Mouse (Mus musculus) gastrocnemius, postnatal 36 days (tissue): ENCODE results near the gene Mertk. TPM values are rescaled to one million over a fixed set of nuclear protein-coding genes. Genes with fewer than 3 reads are reported as not detected.
A peak's percentile ranks its signal among the peaks of the same experiment; 100 is the strongest.

Experiments
- DNase-seq, 2 experiments: peaks; one replicate each; pipeline ENCODE4 v3.0.0; 2022
- intact Hi-C: fragments of 180-260 bp; cut with DNase I; formaldehyde crosslinking; loops from one replicate; pipeline ENCODE4 v1.15.1; 2025
- total RNA-seq, 2 experiments: library from RNA; stranded (reverse); gene quantifications; 2 replicates each; pipeline ENCODE4 v1.2.3; 2021

Gene Mertk
- total RNA-seq, 2 experiments from 2014 or later = 1.7 to 2.0 TPM

DNA sequence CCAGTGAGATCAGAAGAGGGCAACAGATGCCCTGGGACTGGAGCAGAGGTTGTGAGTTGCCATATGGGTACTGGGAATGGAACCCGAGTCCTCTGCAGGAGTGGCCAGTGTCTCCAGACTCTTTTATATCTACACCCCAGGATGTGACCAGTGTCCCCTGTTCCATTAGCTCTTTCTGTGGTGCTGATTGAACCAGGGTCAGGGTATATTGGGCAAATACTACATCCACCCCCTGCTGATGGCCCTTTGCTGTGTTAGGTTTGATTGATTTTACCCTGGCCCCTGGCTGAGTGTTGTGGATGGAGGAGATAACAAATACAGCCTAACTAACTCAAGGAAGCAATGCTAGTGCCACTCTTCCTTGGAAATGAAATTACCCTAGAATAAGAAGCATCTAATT is 117.6 kb downstream of the Mertk start:
- intact Hi-C loops = loop anchor here (5.0 kb wide), 1 partner anchor 69 kb away; no protein-coding TSS in a partner anchor
- no peak for DNase-seq

DNA sequence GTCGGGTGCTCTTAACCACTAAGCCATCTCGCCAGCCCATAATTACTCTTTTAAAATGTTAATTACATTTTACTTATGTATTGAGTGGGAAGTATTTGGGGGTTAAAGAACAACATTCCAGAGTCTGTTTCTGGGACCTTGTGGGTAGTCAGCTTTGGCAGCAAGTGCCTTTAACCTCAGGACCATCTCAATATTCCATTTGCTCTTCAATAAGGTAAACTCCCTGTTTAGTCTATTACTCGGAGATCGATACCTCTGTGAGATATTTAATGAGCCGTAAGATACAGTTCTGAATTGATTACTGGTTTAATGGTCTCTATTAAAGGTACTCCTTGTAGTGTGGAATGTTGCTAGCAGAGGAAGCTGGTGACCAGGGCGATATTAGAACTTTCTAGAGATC is 118.2 kb downstream of the Mertk start:
- intact Hi-C loops = loop anchor here (1.0 to 5.0 kb wide), 2 partner anchors 70 to 119 kb away; partner anchors contain the start of gene Mertk

DNA sequence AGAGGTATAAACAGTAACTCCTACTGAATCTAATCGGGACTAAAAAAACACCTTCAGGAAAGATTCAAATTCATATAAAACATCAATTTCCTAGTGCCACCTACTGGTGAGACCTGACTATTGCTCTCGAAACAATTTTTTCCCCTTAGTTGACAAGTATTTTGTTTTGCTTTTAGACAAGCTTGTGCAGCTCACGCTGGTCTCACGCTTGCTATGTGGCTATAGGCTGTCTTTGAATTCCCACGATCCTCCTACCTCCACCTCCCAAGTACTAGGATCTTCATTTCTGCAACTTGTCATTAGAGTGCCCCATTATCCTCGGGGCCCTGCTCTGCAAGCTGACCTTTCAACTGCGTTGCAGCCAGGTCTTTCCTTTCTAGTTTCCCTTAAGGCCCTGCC is 118.6 kb downstream of the Mertk start:
- peak in 1 of 2 experiments; percentile 26 for DNase-seq
- intact Hi-C loops = loop anchor here (1.0 to 5.0 kb wide), 2 partner anchors 70 to 119 kb away; partner anchors contain the start of gene Mertk

More for the DNA sequence above, 118.2 kb downstream of the Mertk start:
- no peak for DNase-seq

DNA sequence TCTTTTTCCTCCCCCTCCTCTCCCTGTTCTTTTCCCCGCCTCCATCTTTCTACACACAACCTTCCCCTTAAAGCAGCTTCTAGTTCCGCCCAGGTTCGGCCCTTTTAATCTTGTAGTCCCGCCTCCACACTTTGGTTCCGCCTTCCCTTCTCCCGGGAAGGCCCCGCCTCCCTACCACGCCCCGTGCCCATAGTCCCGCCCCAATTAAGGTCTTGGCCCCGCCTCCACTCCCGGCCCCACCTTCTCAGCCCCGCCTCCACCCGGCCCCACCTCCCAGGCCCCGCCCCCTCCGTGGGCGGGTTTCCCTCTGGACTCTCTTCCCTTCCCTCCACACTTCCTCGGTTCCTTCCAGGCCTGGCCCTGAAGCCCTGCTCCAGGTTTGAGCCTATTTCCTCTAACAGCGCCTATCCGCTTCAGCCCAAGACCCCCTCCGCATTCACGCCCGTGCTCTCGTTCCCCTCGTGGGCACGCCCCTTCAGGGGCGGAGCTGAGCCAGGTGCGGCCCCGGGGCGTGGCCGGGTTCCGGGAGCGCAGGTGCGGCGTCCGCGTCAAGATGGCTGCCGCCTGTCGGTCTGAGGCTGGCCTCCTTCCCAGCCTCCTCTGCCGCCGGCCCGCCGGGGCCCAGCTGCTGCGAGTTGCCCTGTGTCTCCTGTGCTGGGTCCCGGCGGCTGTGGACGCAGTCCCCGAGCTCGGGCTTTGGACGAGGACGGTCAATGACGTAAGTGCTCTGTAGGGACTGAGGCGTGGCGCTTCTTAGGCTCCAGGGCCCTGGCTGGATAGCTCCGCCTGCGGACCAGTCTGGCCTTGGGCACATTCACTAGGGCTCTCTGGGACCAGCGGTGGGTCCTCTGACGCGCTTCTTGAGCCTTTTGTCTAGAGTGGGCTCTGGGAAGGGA is 119.3 kb downstream of the Mertk start, which contains the start of gene Tmem87b:
TSS of gene Tmem87b (plus strand) at position 333 of the 896 bp plus-strand sequence.
- peak; percentile 93 to 98 for DNase-seq
- intact Hi-C loops = loop anchor here (1.0 to 5.0 kb wide), 2 partner anchors 71 to 120 kb away; partner anchors contain the start of gene Mertk

DNA sequence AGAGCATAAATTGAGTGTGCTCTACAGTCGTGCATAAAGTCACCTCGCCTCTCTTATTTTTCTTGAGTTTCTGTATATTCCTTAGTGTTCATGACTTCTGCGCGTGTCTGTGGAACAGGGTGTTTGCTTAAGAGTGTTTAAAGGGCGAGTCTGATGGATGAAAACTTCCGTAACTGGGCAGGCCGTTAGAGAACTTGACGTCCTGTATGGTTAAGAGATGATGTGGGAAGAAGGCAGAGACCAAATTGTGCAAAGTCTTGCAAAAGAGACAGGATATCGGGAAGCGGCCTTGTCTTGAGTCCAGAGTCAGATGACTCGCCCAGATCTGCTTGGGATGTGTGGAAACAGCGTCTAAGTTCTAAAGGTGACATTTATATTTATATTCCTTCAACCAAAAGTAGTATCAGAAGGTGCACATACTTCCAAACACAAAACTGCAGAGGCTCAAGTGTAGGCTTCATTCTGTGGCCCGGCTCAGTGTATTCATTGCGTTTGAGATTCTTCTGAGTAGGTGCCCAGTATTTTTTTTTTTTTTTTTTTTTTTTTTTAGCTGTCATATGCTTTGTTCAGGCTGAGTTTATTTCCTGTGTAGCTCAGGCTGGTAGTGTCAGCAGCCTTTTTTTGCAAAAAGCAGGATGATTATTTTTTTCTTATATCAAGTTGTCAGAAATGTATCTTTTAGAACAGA is 120.3 kb downstream of the Mertk start:
- intact Hi-C loops = loop anchor here (5.0 kb wide), 1 partner anchor 72 kb away; no protein-coding TSS in a partner anchor

DNA sequence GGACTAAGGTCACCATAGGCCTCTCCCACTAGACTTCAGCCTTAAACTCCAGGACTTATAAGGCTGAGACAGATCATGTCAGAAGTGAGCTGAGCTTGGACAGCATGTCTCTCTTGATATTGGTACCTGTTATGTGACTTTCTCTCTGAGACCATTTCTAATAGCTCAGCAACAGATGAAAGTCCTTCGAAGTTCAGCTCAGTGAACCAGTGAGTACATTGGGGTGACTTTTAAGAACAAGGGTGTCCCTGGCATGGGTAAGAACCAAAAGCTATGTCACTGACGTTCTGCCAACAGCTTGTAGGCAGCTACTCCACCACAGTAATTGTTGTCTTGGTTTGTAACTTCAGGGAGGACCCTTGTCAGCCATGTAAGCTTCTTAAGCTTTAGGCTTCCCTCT is 121.9 kb downstream of the Mertk start:
- intact Hi-C loops = no loop called here
- no peak for DNase-seq

More for the DNA sequence above, 120.3 kb downstream of the Mertk start:
- DNase-seq = no peak

DNA sequence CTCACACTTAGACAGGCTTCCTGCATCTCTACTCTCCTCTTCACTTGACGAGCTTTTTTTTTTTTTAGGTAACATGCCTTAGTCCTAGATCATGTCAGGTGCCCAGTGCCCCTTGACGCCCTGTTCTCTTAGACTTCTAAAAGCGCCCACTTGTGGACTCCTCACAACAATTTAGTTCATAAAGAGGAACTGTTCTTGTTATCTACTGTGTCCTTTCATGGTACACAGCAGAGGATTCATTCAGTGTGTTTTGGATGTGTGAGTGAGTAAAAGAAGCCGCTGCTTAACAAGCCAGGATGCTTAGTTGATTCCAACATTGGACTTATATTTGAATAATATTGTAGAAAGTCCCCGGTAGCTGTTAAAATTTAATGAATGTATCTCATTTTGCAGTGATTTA is 125.1 kb downstream of the Mertk start:
- intact Hi-C loops = no loop called here
- DNase-seq = no peak

DNA sequence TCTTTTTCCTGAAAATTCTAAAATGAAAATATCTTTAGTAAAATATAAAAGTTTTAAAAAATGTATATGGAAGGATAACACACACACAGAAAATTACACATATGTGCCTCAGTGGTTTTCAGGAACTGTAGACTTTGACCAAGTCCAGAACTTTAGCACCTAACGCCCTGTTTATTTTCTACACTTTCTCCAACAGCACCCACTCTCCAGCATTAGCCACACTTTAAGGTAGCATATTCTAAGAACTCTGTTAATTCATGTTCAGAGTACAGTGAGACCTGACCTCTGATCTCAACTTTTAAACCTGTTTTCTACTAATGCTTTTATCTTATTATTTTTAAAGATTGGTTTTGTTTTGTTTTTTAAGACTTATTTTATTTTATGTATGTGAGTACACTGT is 129.0 kb downstream of the Mertk start:
- DNase-seq = no peak
- intact Hi-C loops = no loop called here

DNA sequence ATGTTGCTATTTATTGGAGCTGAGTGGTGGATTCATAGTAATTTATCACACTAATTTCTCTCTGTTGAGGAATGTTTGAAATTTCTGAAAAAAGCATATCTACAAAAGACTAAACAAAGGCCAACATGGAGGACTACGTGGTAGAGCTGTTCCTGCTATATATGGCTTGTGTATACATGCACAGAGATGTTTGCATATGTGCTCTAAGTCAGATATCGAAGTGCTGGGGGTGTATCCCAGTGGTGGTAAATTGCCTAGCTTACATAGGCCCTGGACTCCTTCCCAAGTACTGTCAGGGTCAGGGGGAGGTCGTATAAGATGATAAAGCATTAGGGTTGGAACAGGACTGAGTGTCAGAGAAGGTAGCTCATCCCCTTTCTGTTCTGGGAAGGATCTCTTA is 133.9 kb downstream of the Mertk start:
- intact Hi-C loops = no loop called here
- DNase-seq = no peak

DNA sequence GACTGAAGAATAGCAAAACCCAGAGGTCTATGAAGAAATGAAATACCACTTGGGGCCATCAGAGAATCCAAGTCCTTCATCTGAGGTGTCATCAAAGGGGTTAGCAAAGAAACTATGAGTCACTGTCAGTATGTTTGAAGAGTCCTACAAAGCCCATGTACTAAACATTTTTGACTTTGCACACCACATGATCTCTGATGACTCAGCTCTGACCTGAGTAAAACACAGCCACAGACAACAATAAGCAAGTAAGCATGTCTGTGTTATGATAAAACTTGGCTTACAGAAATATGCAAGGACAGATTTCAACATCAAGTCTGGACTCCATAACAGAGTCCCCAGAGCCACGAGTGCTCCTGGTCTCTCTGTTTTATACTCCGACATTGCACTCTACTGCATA is 134.3 kb downstream of the Mertk start:
- intact Hi-C loops = no loop called here

DNA sequence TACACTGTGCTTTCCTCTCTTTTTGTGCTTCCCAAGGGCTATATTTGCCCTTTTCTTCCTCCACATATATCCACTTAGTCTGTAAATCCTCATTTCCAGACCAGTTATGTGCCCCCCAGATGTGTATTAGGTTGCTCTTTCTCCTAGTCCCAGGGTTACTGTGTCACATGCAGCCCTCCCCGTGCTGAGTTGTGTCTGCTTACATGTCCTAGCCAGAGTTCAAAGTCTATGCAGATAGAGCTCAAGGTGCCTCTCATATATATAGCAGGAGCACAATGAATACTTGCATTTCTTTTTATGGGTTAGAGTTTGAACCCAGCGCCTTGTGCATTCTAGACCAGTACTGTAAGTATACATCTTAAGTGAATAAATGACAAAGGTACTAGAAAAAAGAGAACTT is 134.7 kb downstream of the Mertk start:
- intact Hi-C loops = no loop called here
- no peak for DNase-seq

More for the DNA sequence above, 134.3 kb downstream of the Mertk start:
- DNase-seq = no peak

DNA sequence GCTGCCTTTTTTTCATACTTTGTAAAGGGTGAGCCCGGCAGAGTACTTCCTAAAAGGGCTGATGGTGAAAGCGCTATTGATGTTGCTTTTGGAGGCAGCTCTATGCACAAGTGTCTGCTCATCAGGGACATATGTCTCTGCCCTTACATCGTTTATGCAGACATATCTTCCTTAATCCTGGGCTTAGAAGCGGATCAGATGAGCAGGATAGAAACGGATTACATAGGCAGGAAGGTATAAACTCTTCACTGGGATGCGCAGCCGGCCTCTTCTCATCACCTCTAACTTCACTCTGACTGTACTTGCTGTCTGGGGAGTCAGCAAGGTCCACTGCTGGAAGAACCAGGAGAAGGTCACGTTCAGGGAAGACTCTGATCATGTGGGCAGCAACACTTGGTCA is 138.8 kb downstream of the Mertk start:
- intact Hi-C loops = no loop called here
- no peak for DNase-seq

DNA sequence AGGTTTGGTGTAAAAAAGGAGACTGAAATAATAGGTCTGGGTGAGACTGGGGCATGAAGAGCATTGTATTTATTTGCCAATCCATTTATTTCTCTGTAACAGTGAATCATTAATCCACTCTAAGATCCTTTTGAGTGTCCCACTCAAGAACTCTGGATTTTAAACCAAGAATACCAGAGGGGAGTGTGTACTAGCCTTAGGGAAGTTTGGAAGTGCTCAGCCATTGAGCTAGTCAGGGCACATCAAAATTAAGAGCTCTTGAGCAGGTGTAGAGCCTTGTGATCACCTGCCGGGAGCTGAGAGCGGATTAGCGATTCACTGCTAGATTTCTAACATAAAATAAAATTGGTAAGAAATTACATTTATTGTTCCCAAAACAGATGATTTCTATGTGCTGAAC is 139.9 kb downstream of the Mertk start:
- DNase-seq = no peak
- intact Hi-C loops = no loop called here

DNA sequence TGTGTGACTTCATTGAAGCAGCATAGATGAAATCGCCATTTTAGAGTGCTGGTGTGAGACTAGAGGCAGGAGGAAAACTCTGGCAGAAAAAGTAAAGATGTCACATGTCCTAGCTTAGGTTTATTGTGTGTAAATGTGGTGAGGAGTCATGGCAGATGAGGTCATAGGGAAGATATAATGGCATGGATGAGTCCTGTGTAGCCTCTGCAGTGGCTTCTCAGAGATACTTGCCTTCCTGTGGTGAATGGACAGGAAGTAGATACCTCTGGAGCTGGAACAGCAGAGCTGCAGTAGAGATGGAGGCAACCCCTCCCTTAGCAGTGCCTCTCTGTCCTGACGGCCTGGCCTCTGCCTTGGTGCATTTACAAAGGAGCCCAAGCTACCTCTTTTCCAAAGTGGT is 140.7 kb downstream of the Mertk start:
- intact Hi-C loops = no loop called here
- DNase-seq = no peak

DNA sequence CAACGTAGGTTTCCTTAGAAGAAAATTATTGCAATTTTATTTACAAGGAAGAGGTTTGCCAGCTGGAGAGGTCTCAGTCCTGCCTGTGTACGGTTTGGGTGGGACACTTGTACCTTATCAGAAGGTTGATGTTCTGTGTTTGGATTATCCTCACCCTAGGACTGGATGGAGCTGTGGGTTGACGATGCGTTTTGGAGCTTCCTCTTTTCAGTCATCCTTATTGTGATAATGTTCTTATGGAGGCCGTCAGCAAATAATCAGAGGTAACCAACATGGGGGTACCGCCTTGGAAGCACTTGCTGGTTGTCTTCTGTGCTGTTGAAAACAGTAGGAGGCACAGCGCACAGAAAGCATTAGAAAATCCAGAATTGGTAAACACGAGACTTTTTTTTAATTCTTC is 143.7 kb downstream of the Mertk start:
- intact Hi-C loops = no loop called here
- DNase-seq = no peak

DNA sequence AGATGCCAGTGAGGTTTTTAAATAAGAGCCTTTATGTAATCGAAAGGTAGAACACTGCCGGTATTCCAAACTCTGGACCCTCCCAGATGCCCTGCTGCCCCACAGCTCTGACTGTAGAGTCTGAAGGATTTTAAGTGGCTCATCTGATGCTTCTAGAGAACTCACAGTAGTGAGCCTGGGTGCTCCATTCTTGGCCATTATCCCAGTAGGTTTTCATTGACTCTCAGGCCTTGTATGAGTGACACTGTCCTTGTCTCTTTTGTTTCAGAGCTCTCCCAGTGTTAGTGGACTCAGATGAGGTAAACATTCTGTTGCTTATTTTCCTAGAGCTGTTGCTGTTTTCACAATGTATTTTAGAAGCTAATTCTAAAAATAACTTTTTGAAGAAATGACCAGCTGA is 151.3 kb downstream of the Mertk start:
- DNase-seq = no peak
- intact Hi-C loops = no loop called here

Other genes starting within 250 kb of the Mertk start
- not detected for gene Spdye4c, start 107.7 kb upstream of the Mertk start, total RNA-seq
- gene Anapc1, start 11.6 kb upstream of the Mertk start, total RNA-seq = 10 to 100 TPM; 31.5 to 34.2 TPM
- 10 to 100 TPM; 11.4 to 13.0 TPM for gene Tmem87b, start 119.2 kb downstream of the Mertk start, total RNA-seq
- 1 to 10 TPM; 3.6 to 6.9 TPM for gene Fbln7, start 164.0 kb downstream of the Mertk start, total RNA-seq
- gene Zc3h8, start 245.1 kb downstream of the Mertk start, total RNA-seq = 1 to 10 TPM; 7.5 to 7.8 TPM